Mouse (Mus musculus) ovary, postnatal 36 days (tissue): Measurements from ENCODE around the gene Srgn.
"Not testable (repeated sequence)": the region's sequence is repeated elsewhere in the genome, so short reads cannot be mapped to it uniquely, and the experiment has no call there.

Source experiments
- DNase-seq: peaks from one replicate; pipeline ENCODE4 v3.0.0; 2022; ENCODE audit warnings: low spot score, mixed read lengths

Gene Srgn

DNA sequence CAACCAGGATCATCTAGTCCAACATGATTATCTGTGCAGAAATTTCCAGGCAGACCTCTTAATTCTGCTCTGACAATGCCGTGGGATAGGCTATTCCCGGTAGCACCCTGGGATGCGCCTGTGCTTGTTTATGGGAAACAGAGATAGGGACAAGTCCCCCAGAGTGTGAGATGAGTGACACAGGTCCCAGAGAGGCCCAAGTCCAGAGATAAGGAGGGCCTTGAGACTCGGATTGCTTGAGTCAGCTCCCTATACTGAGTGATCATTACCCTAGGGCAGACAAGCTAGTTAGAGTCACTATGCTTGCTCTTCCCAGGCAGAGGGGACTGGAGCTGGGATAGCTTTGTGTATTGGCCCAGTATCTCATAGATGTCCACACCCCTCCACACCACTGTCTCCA, 5.5 kb downstream of the Srgn start:
- DNase-seq = no peak

GRCm38 (mm10) chr10:62520911-62521310, 6.3 kb downstream of the Srgn start:
- no peak for DNase-seq

DNA sequence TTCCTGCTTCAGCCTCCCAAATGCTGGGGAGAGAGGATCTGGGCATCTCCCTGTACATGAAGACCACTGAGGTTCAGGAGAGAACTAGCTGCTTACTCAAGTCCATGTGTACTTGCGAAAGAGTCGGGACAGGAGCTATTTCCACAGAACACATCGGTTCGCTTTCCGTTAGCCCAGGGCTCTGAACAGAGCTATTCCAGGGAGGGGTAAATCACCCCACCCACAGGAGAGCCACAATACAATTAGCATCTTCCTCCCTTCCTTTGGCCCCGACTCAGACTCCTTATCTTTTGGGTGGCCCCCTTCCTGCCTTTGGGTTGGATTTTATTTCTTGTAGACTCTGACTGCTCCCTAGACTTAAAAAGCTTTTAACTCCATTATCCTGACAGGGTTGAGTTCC, 9.7 kb downstream of the Srgn start:
- DNase-seq = no peak

DNA sequence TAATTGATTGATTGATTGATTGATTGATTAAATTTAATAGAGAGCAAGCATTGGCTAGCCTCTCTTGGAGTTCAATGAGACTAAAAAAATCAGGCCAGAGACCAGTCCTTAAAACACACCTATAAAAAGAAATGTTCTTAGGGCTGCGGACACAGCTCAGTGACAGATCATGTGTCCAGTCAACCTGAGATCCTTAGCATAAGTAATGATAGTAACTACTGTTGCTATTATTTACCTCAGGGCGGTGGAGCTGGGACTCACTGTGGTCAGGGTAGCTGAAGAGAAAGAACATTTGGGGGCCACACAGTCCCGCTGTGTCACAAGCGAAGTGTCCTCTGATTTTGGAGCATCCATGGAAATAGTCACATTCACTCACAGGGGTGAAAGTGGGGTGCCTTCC, 14.4 kb downstream of the Srgn start:
- DNase-seq = no peak

DNA sequence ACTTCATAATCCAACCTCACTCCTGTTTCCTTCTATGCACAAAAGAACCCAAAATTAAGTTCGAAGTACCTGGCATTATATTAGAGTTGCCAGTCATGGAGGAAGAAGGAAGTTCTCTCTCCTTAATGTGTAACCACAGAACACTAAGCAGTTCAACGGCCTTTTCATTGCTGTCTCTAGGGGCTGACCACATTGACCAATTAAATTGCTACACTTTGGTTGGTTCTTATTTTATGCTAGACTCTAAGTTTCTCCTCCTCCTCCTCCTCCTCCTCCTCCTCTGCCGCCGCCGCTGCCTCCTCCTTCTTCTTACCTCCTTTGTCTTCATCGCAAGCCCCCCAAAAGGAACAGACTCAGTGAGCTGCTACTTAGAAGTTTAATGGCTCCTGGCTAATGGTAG, 15.7 kb downstream of the Srgn start:
- no peak for DNase-seq

- no peak for DNase-seq
These were observed 18.1 kb downstream of the Srgn start for GRCm38 (mm10) chr10:62509032-62509656.

DNA sequence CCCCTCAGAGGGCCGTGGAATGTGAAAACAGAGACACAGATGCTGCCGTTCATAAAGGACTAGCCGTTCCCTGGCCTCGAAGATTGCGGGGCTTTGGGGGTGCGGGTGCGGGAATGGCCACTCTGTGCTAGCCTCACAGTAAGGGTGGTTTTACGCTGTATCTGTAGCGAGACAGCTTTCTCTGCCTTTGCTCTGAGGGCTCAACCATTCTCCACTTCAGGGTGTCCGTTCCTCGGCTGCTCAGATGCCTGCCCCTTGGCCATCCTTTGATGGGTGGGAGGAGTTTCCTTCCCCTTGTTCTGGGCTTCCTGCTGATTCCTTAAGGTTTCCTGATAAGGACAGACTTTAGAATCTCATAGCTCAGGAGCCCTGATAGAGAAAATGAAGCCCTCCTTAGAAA, 18.8 kb downstream of the Srgn start:
- DNase-seq = peak; percentile 9

DNA sequence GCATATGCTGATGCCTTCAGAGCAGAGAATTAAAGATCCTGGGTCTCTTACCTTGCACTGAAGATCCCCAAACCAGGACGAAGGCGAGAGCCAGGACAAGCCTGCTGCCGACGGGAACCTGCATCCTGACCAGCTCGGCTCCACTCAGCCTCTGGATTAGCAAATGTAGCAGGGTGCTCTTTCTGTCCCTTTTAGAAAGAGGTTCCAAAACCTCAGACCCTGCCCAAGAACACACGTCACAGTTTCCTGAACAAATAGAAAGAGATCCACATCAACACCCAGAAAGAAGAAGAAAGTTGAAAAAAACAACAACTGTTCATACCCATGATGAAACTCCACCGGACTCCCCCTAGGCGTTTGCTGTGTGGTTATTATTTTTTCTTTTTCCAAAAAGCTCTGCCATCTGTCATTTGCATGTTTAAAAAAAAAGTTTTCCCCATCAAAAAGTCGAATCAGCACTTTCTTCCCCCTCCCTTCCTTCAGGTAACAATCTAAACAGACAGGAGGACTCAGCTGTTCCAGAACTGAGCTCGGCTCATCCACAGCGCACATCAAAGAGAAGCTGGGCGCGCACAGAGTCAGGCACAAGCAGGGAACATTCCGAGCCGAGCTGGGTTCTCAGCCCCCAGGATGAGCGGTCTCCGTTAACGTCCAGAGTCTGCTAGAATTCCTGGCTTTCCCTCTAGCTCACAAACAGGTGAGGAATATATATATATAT, 19.5 kb downstream of the Srgn start:
- no peak for DNase-seq

DNA sequence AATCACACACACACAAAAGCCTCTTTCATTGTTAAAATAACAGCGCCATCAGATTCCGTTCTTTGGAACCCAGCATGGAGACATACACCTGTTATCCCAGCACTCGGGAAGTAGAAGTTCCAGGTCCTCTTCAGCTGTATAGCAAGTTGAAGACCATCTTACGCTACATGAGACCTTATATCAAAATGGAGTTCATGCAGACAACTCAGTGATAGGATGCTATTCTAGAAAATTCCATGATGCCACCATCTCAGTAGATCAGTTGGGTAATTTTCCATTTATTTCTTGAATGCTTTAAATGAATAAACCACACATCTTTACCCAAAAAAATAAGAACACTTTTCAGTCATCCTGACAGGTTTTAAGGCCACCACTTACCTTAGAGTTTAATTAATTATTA, 20.2 kb downstream of the Srgn start:
- DNase-seq = no peak

DNA sequence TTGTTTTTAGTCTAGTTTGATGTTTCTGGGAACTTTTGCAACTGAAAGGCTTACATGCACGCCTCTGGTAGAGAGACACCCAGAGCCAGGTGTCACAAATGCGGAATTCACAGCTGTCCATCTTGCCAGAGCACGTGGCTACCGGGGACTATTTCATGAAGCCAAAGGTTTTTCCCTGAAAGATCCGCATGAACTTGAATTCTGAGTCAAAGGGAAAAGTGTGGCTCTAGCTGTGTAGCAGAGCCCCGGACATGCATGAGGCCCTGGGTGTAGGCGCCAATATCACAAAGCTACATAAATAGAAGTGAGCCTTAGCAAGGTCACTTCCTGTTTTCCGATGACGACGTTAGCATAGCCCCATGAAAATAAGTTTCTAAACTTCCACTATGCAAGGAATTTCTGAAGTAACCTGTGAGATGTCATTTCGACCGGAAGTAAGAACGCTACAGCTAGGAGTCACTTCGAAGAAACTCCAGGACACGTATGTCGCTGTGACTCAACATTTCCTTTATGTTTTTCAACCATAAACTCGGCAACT, 21.2 kb downstream of the Srgn start:
- no peak for DNase-seq

DNA sequence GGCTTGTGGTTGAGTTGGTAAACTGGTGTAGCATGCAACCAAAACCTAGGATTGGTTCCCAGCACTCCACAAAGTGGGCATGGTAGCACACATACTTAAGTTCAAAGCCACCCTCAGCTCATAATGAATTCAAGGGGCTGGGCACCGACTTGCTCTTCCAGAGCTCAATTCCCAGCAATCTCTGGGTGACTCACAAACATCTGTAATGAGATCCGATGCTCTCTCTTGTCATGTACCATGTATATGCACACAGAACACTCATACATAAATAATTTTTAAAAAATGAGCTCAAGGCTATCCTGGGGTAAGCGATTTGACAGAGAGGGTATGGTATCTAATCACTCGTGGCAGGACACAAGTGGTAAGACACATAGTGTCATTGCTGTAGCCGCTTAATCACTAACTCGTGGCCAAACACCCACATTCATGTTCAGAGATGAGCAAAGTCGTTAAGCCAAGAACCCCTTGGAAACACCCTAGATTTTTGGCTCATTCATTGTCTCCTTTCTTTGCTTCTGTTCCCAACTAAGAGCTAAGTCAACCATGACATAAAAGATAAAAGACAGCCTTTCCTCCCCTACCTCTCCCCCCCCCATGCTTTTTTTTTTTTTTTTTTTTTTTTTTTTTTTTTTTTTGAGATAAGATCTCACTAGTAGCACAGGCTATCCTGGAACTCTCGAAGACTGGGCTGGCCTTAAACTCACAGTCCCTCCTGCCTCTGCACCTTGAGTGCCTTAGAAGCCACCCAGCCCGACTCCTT, 21.8 kb downstream of the Srgn start:
- no peak for DNase-seq

DNA sequence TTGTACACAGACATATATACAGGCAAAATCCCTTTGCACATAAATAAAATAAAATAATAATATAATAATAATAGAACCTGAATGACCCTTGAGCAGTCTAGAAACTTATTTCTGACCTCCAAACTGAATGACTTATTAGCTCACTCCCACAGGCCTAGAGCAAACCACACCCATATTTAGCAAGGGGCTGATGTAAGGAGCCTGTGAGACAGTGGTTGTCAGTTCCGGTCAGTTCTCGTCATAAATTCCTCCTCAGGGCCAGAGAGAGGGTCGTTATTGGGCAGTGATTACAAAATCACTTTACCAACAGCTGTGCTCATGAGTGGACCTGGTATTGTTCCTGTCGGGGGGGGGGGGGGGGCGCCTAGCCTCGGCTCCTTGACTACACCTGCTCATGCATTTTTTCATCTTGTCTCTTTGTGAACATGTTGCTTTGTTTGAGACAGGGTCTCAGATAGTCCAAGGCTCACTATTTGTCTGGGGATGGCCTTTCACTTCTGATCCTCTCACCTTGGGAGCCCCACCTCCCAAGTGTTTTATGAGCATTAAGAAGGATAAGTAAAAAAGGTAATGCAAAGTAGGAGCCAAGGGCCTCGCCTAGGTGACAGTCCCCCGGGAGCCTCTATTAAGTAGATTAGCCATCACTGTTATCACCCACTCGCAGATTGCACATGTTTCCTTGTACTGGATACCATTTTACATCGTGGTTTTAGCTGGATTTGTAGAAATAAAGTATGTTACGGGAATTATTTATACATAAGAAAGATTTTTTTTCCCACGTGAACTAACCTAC, 23.2 kb downstream of the Srgn start:
- no peak for DNase-seq

GRCm38 (mm10) chr10:62503353-62503752, 23.9 kb downstream of the Srgn start:
- no peak for DNase-seq

- DNase-seq = no peak
These were observed 25.3 kb downstream of the Srgn start for GRCm38 (mm10) chr10:62501951-62502350.

DNA sequence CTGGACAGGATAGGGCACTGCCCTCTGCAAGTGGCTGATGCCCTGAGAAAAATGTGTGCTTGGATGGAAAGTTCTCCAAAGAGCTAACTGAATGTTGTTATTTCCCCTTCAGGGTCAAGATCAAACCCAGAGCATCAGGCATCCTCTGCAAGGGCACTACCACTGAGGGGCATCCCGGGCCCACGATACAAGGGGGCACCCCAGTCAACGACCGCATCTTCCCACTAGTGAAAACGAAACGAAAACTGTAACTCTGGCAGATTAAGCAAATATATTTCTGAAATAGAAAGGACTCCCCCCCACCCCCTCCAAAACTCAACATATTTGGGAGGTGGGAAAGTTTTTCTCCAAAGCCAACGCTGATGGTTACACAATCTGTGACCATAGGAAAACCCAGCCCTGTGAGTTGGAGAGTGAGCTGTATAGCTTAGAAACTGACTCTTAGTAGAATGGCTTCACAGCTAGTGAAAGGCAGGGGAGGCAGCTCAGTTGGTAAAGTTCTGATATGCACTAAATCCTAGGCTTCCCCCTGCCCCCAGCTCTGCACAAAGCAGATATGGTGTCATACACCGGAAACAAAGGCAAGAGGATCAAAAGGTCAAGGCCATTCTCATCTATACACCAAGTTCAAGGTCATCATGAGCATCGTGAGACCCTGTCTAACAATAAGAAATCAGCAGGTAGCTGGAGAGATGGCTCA, 26.2 kb downstream of the Srgn start:
- no peak for DNase-seq

- DNase-seq = peak; percentile 39
These were observed 26.9 kb downstream of the Srgn start for GRCm38 (mm10) chr10:62500088-62500915.

DNA sequence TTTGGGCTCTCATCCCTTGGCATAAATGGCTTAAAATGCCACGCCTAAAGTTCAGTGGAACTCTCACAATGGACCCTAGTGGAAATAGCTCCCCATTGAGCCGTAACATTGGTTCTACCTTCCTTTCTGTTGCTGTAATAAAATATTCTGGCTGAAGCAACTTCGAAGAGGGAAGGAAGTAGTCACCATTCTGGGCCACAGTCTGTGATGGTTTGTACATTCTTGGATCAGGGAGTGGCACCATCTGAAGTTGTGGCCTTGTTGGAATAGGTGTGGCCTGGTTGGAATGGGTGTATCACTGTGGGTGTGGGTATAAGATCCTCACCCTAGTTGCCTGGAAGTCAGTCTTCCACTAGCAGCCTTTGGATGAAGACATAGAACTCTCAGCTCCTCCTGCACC, 35.6 kb downstream of the Srgn start:
- not testable (repeated sequence) for DNase-seq

GRCm38 (mm10) chr10:62488266-62488665, 39.0 kb downstream of the Srgn start:
- DNase-seq = no peak

DNA sequence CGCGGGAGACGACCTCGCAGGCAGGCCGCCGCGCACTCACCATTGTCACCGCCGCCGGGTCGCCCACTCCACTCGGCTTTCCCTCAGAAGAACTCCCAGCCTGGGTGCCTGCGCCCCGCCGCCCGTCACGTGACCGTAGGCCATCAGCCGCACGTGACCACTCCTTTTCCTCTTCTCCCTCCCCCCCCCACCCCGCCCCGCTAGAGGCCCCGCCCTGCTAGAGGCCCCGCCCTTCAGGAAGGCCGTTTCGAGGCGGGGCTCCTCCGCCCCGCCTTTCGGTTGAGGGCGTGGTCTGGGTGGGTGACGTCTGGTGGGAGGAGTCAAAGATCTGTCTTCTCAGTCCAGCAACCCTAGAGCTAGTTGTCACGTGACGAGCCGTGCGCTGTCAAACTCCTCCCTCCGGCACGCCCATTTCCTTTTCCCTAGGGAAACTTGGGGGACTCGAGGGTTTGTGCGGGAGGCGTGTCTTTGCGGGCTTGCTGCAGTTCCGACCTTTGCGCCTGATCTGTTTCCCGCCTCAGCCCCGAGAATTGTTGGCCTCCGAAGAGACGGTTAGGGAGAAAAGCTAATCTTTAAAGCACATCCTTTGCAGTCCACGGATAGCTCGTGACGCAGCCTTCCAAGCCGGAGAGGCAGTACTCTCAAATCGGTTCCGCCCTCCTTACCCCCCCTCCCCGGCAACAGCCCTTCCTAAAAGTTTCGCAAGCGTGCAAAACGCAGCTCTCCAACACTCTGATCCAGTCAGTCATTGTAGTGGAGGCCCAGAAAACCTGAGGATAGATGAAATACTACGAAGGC, 40.4 kb downstream of the Srgn start, which contains the start of gene Vps26a:
Vps26a (minus strand) TSS at position 188 of the 798 bp plus-strand sequence.
- DNase-seq = peak; percentile 99
